Mouse (Mus musculus) megakaryocyte progenitor cell, adult 5-6 weeks (primary cell): ENCODE data around the gene Gm20883. TPM values are rescaled to one million over a fixed set of nuclear protein-coding genes. Genes with fewer than 3 reads are reported as not detected.
"Not testable (repeated sequence)": the region's sequence is repeated elsewhere in the genome, so short reads cannot be mapped to it uniquely, and the experiment has no call there.

Experiments
- ATAC-seq: replicated peaks from 2 replicates; pipeline ENCODE4 v1.8.0; 2016; ENCODE audit warnings: mild to moderate bottlenecking, moderate TSS enrichment, inconsistent platforms; ENCODE audit not compliant: poor library complexity
- total RNA-seq, 2 experiments: library from RNA; stranded (forward) in 1 of 2; stranded (reverse) in 1 of 2; fragments of 157-497, 149-512 nt in 1 of 2; fragments of 200-1000 nt in 1 of 2; gene quantifications; 2 replicates each; pipeline versions ENCODE4 v1.2.3 to v1.2.4; 2015 to 2017

Gm20883 gene
- total RNA-seq (2015), result not detected in 2 replicates
- not detected in 2 replicates for total RNA-seq (2017)

- ATAC-seq, result not testable (repeated sequence)
These were observed at the start of gene Gm20883 for GRCm38 (mm10) chrY:50607951-50608350. Gene Gm20883, plus strand, starts transcription at chrY:50608251.
